Mouse (Mus musculus) left cerebral cortex, adult 8-10 months (tissue): ENCODE data around the gene Plekha5. TPM values are rescaled to one million over a fixed set of nuclear protein-coding genes. Genes with fewer than 3 reads are reported as not detected.
"Not testable (repeated sequence)": the region's sequence is repeated elsewhere in the genome, so short reads cannot be mapped to it uniquely, and the experiment has no call there.

Source experiments
- DNase-seq, 2 experiments: peaks; one replicate each; pipeline ENCODE4 v3.0.0; 2022; ENCODE audit warnings: low spot score in 2 of 2
- total RNA-seq, 4 experiments: library from RNA; stranded (reverse); gene quantifications; 2 replicates each; pipeline ENCODE4 v1.2.4; 2022

Gene Plekha5
- total RNA-seq, 4 experiments from 2014 or later, result 124 to 132 (median 127) TPM

DNA sequence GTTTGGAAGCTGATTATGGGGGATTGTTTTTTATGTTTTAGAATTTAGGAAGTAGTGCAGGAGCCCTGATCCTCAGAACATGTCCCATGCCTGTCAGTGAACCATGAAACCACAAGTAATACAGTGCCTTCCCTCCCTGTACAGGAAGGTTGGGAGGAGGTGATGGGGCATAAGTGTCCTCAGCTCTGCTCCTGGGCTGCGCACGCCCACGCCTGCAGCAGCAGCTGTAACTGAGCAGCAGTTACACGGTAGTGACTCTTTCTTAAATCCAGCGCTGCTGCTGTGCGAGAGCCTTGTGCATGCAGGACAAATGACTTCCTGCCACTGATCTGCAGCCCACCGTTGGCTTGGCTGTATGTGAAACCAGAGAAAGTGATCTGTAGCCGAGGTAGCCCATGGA, 152.3 kb downstream of the Plekha5 start:
- no peak for DNase-seq

DNA sequence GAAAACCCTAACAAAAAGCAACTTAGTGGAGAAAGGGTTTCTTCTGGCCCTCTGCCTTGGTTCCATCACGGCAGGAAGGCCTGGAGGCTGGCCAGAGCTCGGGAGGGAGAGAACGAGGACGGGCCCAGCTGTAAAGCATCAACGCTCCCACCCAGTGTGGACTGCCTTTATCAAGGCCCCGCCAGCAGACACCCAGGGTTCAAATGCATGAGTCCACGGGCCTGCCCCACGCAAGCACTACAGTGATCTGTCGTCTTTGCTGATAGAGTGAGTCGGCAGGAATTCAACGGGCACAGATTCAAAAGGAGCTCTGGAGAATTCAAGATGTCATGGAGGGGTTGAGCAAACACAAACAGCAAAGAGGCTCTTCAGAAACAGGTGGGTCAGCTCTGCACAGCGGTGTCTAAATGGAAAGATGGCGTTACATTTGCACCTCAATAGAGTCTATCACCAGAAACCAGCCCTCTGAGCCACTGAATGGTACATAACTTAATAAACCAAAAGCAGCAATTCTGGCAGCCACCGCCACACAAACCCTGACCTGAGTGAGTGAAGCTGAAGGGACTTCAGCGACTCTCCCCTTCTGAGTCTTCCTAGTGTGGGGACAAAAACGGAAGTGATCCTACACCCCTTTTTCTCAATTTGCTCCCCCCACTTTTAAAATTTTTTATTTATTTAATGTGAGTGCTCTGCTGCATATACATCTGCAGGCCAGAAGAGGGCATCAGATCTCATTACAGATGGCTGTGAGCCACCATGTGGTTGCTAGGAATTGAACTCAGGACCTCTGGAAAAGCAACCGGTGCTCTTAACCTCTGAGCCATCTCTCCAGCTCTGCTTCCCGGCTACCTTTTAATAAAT, 153.3 kb downstream of the Plekha5 start:
- no peak for DNase-seq

DNA sequence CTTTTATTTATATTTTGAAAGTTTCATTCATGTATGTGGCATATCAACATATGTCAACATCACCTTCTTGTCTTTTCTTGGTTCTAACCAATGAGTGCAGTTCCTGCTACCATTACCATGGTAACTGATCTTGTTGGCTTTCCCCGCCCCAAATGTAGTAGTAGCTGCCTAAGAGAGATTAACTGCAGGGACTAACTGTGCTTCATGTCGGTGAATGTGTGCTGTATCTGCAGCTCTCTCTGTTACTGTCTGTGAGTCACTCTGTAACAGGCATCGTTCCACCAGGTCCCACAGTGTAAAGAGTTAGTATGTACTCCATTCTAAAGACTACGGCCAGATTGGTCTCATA, 153.9 kb downstream of the Plekha5 start:
- no peak for DNase-seq

GRCm38 (mm10) chr6:140578985-140579384, 155.1 kb downstream of the Plekha5 start:
- not testable (repeated sequence) for DNase-seq

DNA sequence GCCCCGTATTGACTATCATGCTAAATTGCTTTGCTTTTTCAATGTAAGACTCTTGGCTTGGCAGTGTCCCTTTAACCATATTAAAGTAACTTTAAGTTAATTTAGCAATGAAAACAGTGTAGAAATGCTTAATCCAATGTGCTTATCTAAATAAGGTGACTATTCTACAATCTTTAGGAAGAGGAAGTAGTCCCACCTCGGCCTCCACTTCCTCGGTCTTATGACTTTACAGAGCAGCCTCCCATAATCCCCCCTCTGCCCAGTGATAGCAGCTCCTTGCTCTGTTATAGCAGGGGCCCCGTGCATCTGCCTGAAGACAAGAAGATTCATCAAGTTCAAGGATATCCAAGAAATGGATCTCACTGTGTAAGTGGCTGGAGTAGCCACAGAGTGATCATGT, 156.3 kb downstream of the Plekha5 start:
- DNase-seq, result no peak

- DNase-seq, result no peak
Measured at GRCm38 (mm10) chr6:140586714-140587259, 162.9 kb downstream of the Plekha5 start.

GRCm38 (mm10) chr6:140591331-140591730, 167.5 kb downstream of the Plekha5 start:
- DNase-seq, result no peak

GRCm38 (mm10) chr6:140592713-140593112, 168.9 kb downstream of the Plekha5 start:
- no peak for DNase-seq

- DNase-seq, result peak in 1 of 2 experiments; percentile 66
Measured at GRCm38 (mm10) chr6:140593420-140594170, 169.7 kb downstream of the Plekha5 start.

DNA sequence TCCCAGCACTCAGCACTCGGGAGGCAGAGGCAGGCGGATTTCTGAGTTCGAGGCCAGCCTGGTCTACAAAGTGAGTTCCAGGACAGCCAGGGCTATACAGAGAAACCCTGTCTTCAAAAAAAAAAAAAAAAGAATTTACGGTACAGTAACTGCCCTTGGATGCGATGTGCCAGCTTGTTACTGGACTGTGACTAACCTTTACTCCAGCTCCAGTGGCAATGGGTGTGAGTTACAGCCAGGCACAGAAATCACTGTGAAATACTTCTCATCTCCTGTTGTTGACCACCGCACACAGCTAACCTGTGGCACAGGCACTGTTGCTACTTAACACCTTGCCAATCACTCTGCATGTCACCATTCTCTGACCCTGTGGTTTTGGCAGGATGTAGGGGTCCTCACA, 171.7 kb downstream of the Plekha5 start:
- not testable (repeated sequence) for DNase-seq

DNA sequence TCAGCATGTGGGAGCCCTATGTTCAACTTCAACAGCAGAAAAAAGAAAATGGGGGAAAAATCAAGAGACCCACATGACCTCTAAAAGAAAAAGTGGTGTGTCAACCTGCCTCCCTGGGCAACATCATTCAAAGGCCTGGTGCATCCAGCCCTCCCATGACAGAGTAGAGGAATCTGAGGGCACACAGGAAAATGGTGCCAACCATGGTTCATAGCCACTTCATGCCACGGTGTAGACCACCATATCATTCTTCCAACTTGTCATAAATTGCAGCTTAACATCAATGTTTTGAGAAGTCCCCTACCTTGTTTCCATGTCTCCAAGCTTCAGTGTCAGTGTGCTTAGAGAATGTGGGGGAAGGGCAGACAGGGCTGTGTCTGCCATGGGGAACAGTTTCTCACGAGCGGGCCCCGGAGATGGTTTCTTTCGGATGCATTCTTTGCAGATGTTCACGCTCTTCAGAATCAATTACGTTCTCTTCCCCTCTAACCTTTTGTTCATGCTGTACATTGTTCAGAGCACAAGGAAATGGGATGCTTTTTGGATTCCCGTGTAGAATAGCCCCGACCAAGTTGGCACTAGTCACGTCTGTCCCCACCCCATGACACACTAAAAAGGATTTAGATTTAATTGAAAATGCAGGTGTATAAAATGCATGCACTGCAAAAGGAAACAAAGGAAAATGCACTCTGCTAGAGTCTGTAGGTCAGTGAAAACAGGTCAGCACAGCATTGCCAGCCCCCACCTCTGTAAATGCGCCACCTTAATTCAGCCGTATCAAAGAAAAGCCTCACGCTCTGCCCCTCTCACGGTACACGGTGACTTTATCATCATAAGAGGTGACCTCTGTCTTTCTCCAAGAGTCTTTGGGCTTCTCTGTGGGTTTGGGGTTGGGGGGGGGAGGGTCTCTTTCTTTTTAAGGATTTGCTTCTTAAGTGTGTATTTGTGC, 173.8 kb downstream of the Plekha5 start:
- DNase-seq, result no peak

DNA sequence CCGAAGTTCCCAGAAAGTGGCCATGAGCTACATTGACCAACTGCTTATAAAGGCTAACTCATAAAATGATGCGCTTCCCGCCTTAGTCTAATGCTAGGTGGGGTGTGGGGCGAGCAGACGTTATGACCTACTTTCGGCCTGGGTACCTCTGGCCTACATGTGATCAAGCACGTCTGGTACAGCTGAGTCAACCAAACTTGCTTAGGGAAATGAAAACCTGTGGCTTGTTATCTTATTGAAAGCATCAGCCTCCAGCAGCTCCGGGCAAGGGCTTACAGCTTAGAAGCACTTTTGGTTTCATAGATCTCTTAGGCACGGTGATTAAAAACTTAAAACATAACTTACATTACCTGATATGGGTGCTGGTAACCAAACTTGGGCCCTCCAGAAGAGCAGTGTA, 174.7 kb downstream of the Plekha5 start:
- no peak for DNase-seq

GRCm38 (mm10) chr6:140599337-140599736, 175.5 kb downstream of the Plekha5 start:
- no peak for DNase-seq

- DNase-seq, result not testable (repeated sequence)
Measured at GRCm38 (mm10) chr6:140600671-140601070, 176.8 kb downstream of the Plekha5 start.

GRCm38 (mm10) chr6:140601175-140601574, 177.3 kb downstream of the Plekha5 start:
- DNase-seq, result no peak

GRCm38 (mm10) chr6:140603228-140603944, 179.5 kb downstream of the Plekha5 start:
- DNase-seq, result no peak

GRCm38 (mm10) chr6:140605173-140605572, 181.3 kb downstream of the Plekha5 start:
- DNase-seq, result not testable (repeated sequence)

DNA sequence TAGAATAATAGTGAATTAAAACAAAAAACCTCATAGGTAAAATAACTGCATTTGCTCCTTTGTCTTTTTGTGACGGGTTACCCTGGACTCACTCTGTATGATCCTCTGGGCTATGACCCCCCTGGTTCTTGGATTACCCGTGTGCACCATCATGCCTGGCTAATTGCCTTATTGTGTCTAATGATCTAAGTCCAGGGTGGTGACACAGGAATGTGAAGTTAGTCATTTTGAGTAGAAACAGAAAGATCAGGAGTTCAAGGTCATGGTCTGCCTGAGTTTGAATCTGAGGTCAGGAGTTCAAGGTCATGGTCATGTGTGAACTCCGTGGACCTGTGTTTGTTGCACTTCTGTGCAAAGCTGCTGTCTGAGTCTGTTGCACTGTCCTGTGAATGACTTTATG, 181.9 kb downstream of the Plekha5 start:
- DNase-seq, result no peak

- DNase-seq, result no peak
Measured at GRCm38 (mm10) chr6:140606534-140606933, 182.7 kb downstream of the Plekha5 start.

GRCm38 (mm10) chr6:140608666-140609065, 184.8 kb downstream of the Plekha5 start:
- no peak for DNase-seq
